22 mouse cellular contexts compared by ENCODE assay signal in genomic region chr9:34977700-34978099, GRCm38 (mm10).
"Had no signal": no experiment of that assay in that cellular context is flagged by ENCODE, and none has a peak within 500 bp of the region (broad histone marks: within the 10 kb centered on the region; RNA-seq: fewer than 3 reads in every experiment).

No protein-coding gene starts in this region.

- ATAC-seq: intestine, embryonic 15.5 days; liver, embryonic 12.5 days; midbrain, embryonic 15.5 days had no signal

- H3K4me2 ChIP-seq: intestine, embryonic 15.5 days; limb, embryonic 13.5 days; liver, embryonic 12.5 days; liver, embryonic 15.5 days; lung, embryonic 15.5 days; midbrain, embryonic 15.5 days; stomach, embryonic 15.5 days had no signal

- H3K27ac ChIP-seq: intestine, embryonic 15.5 days; limb, embryonic 10.5 days; limb, embryonic 13.5 days; liver, embryonic 12.5 days; liver, embryonic 15.5 days; lung, embryonic 15.5 days; midbrain, embryonic 15.5 days; stomach, embryonic 15.5 days had no signal

- H3K4me3 ChIP-seq: intestine, embryonic 15.5 days; limb, embryonic 10.5 days; limb, embryonic 13.5 days; liver, embryonic 12.5 days; liver, embryonic 15.5 days; lung, embryonic 15.5 days; megakaryocyte, embryonic 14.5 days; midbrain, embryonic 15.5 days; myocyte; stomach, embryonic 15.5 days had no signal

- H3K9ac ChIP-seq: intestine, embryonic 15.5 days; limb, embryonic 13.5 days; liver, embryonic 12.5 days; liver, embryonic 15.5 days; lung, embryonic 15.5 days; midbrain, embryonic 15.5 days; stomach, embryonic 15.5 days had no signal

- DNase-seq: kidney, adult 11 months; kidney, adult 8-10 months; kidney, postnatal 14 days; kidney, postnatal 4 days; liver; lung, adult 18-20 months; lung, postnatal 10 days; lung, postnatal 36 days; retina, postnatal 1 day; right cerebral cortex, postnatal 25 days; spleen, adult 18-20 months; thymus, postnatal 25 days had no signal

- H3K36me3 ChIP-seq: intestine, embryonic 15.5 days; limb, embryonic 10.5 days; limb, embryonic 13.5 days; liver, embryonic 12.5 days; liver, embryonic 15.5 days; lung, embryonic 15.5 days; midbrain, embryonic 15.5 days; stomach, embryonic 15.5 days had no signal

- H3K4me1 ChIP-seq: liver, embryonic 12.5 days; liver, embryonic 15.5 days; lung, embryonic 15.5 days; megakaryocyte, embryonic 14.5 days had no signal

- H3K27me3 ChIP-seq: liver, embryonic 15.5 days; lung, embryonic 15.5 days; midbrain, embryonic 15.5 days; stomach, embryonic 15.5 days had no signal

- H3K9me3 ChIP-seq: intestine, embryonic 15.5 days; limb, embryonic 10.5 days; limb, embryonic 13.5 days; liver, embryonic 15.5 days; lung, embryonic 15.5 days; midbrain, embryonic 15.5 days; stomach, embryonic 15.5 days had no signal
